Mouse (Mus musculus) brain, embryonic 14.5 days (tissue): ENCODE measurements around the gene Gm20379.

ENCODE experiments used
- CTCF ChIP-seq: fragments of 200-500 bp; IDR thresholded peaks from 2 replicates; pipeline ENCODE4 v1.5.1; 2012; ENCODE audit warnings: inconsistent platforms, mild to moderate bottlenecking, moderate library complexity, borderline replicate concordance; ENCODE audit not compliant: insufficient read depth, insufficient read length; ENCODE audit errors: extremely low read depth
- POLR2A ChIP-seq: fragments of 200-500 bp; IDR thresholded peaks from 2 replicates; pipeline ENCODE4 v1.6.1; 2012; ENCODE audit warnings: mild to moderate bottlenecking, inconsistent platforms, borderline replicate concordance; ENCODE audit not compliant: poor library complexity, insufficient read depth, insufficient read length, severe bottlenecking; ENCODE audit errors: extremely low read depth

GRCm38 (mm10) chr13:92274274-92275198, 31.2 kb upstream of the Gm20379 start:
- TF ChIP-seq CTCF (no peak), POLR2A (no peak)
